Mouse (Mus musculus): ENCODE data around the gene Wee1. TPM values are rescaled to one million over a fixed set of nuclear protein-coding genes. Genes with fewer than 3 reads are reported as not detected.

The Wee1 gene
- polyA plus RNA-seq, 1 experiment from 2014 or later = 9.9 TPM

- no peaks in the 10 kb centered on the region for H3K9me3 ChIP-seq (ENCODE audit: control insufficient read depth)
- ATAC-seq = no peak
- no peak overlapping the region for H3K9ac ChIP-seq (ENCODE audit: low read depth, low read length)
- no peak overlapping the region for H3K4me3 ChIP-seq (ENCODE audit: low read depth, low read length)
- WGBS = 87% methylated on average over 7 of the region's 7 CpGs
- no peak for TF ChIP-seq CTCF (IDR thresholded peaks at IDR 0.05; ENCODE audit: low read depth)
- H3K27ac ChIP-seq (ENCODE audit: low read depth, low read length) = no peak overlapping the region
- no peaks in the 10 kb centered on the region for H3K4me1 ChIP-seq (replicated peaks; ENCODE audit: control insufficient read depth, insufficient read depth, low read length)
- no peaks in the 10 kb centered on the region for H3K36me3 ChIP-seq (ENCODE audit: control insufficient read depth, insufficient read depth)
- H3K27me3 ChIP-seq (replicated peaks; ENCODE audit: control insufficient read depth, insufficient read depth, low read length) = no peaks in the 10 kb centered on the region
- no peak overlapping the region for H3K4me2 ChIP-seq (replicated peaks; ENCODE audit: low read depth)
These were observed 57.4 kb downstream of the Wee1 start for GRCm38 (mm10) chr7:110179208-110179607.

GRCm38 (mm10) chr7:110180613-110181012 is 58.8 kb downstream of the Wee1 start:
- TF ChIP-seq CTCF (IDR thresholded peaks at IDR 0.05; ENCODE audit: low read depth) = no peak
- no peak overlapping the region for H3K4me3 ChIP-seq (ENCODE audit: low read depth, low read length)
- no peaks in the 10 kb centered on the region for H3K4me1 ChIP-seq (replicated peaks; ENCODE audit: control insufficient read depth, insufficient read depth, low read length)
- H3K9me3 ChIP-seq (ENCODE audit: control insufficient read depth) = no peaks in the 10 kb centered on the region
- no peaks in the 10 kb centered on the region for H3K36me3 ChIP-seq (ENCODE audit: control insufficient read depth, insufficient read depth)
- H3K9ac ChIP-seq (ENCODE audit: low read depth, low read length) = no peak overlapping the region
- no peak overlapping the region for H3K27ac ChIP-seq (ENCODE audit: low read depth, low read length)
- H3K27me3 ChIP-seq (replicated peaks; ENCODE audit: control insufficient read depth, insufficient read depth, low read length) = no peaks in the 10 kb centered on the region
- no peak for ATAC-seq
- H3K4me2 ChIP-seq (replicated peaks; ENCODE audit: low read depth) = no peak overlapping the region

- H3K4me2 ChIP-seq (replicated peaks; ENCODE audit: low read depth) = no peak overlapping the region
- no peaks in the 10 kb centered on the region for H3K4me1 ChIP-seq (replicated peaks; ENCODE audit: control insufficient read depth, insufficient read depth, low read length)
- H3K27ac ChIP-seq (ENCODE audit: low read depth, low read length) = no peak overlapping the region
- no peak for ATAC-seq
- H3K4me3 ChIP-seq (ENCODE audit: low read depth, low read length) = no peak overlapping the region
- WGBS = 67% methylated on average over 8 of the region's 8 CpGs
- H3K36me3 ChIP-seq (ENCODE audit: control insufficient read depth, insufficient read depth) = no peaks in the 10 kb centered on the region
- no peak for TF ChIP-seq CTCF (IDR thresholded peaks at IDR 0.05; ENCODE audit: low read depth)
- no peak overlapping the region for H3K9ac ChIP-seq (ENCODE audit: low read depth, low read length)
- H3K27me3 ChIP-seq (replicated peaks; ENCODE audit: control insufficient read depth, insufficient read depth, low read length) = no peaks in the 10 kb centered on the region
- no peaks in the 10 kb centered on the region for H3K9me3 ChIP-seq (ENCODE audit: control insufficient read depth)
These were observed 59.6 kb downstream of the Wee1 start for GRCm38 (mm10) chr7:110181446-110181845.

- no peak overlapping the region for H3K27ac ChIP-seq (ENCODE audit: low read depth, low read length)
- WGBS = 86% methylated on average over 3 of the region's 3 CpGs
- no peaks in the 10 kb centered on the region for H3K9me3 ChIP-seq (ENCODE audit: control insufficient read depth)
- no peaks in the 10 kb centered on the region for H3K27me3 ChIP-seq (replicated peaks; ENCODE audit: control insufficient read depth, insufficient read depth, low read length)
- ATAC-seq = no peak
- H3K36me3 ChIP-seq (ENCODE audit: control insufficient read depth, insufficient read depth) = no peaks in the 10 kb centered on the region
- no peak overlapping the region for H3K4me3 ChIP-seq (ENCODE audit: low read depth, low read length)
- no peak for TF ChIP-seq CTCF (IDR thresholded peaks at IDR 0.05; ENCODE audit: low read depth)
- H3K4me1 ChIP-seq (replicated peaks; ENCODE audit: control insufficient read depth, insufficient read depth, low read length) = no peaks in the 10 kb centered on the region
- no peak overlapping the region for H3K9ac ChIP-seq (ENCODE audit: low read depth, low read length)
- no peak overlapping the region for H3K4me2 ChIP-seq (replicated peaks; ENCODE audit: low read depth)
These were observed 62.8 kb downstream of the Wee1 start for GRCm38 (mm10) chr7:110184608-110185007.

- Histone ChIP-seq H3K4me1 (replicated peaks; ENCODE audit: control insufficient read depth, insufficient read depth, low read length) (no peaks in the 10 kb centered on the region; the same call in 1 of the 2 replicates), H3K4me3 (ENCODE audit: low read depth, low read length) (no peak overlapping the region), H3K36me3 (ENCODE audit: control insufficient read depth, insufficient read depth) (no peaks in the 10 kb centered on the region), H3K4me2 (replicated peaks; ENCODE audit: low read depth) (no peak overlapping the region), H3K27me3 (replicated peaks; ENCODE audit: control insufficient read depth, insufficient read depth, low read length) (no peaks in the 10 kb centered on the region), H3K9ac (ENCODE audit: low read depth, low read length) (no peak overlapping the region), H3K27ac (ENCODE audit: low read depth, low read length) (peak overlapping the region; percentile 46; the same call in 1 of the 2 replicates), H3K9me3 (ENCODE audit: control insufficient read depth) (no peaks in the 10 kb centered on the region)
- 16% methylated on average over 7 of the region's 7 CpGs for WGBS
- ATAC-seq = peak; percentile 41; the same call in 1 of the 2 replicates
- TF ChIP-seq CTCF (IDR thresholded peaks at IDR 0.05; ENCODE audit: low read depth) = no peak
These were observed 68.1 kb downstream of the Wee1 start for GRCm38 (mm10) chr7:110189951-110190350.

Other genes starting within 250 kb of the Wee1 start
- 15.3 and 16.6 TPM in 2 replicates for gene Dennd5a, start 161.6 kb upstream of the Wee1 start, polyA plus RNA-seq (2015; fragmentation: Nextera tagmentation; extraction: Ambion mirVana)
- 138 and 151 TPM in 2 replicates for gene Tmem41b, start 135.1 kb upstream of the Wee1 start, polyA plus RNA-seq (2015; fragmentation: Nextera tagmentation; extraction: Ambion mirVana)
- gene Ipo7, start 103.8 kb upstream of the Wee1 start, polyA plus RNA-seq (2015; fragmentation: Nextera tagmentation; extraction: Ambion mirVana) = 12.0 and 12.4 TPM in 2 replicates
- gene Zfp143, start 60.8 kb upstream of the Wee1 start, polyA plus RNA-seq (2015; fragmentation: Nextera tagmentation; extraction: Ambion mirVana) = 6.6 and 7.0 TPM in 2 replicates
- gene Swap70, start 99.7 kb downstream of the Wee1 start, polyA plus RNA-seq (2015; fragmentation: Nextera tagmentation; extraction: Ambion mirVana) = 11.1 and 12.9 TPM in 2 replicates